Mouse (Mus musculus) CD4-positive, CD25-positive, alpha-beta regulatory T cell, adult 9 weeks (primary cell): Measurements from ENCODE around the gene Rtl8c. TPM values are rescaled to one million over a fixed set of nuclear protein-coding genes. Genes with fewer than 3 reads are reported as not detected.

Experiments
- polyA plus RNA-seq: library from polyadenylated mRNA; unstranded; fragments of 100-300 nt; shearing (Covaris generic); gene quantifications from one replicate; pipeline ENCODE4 v1.2.1, GENCODE M21; 2017

Rtl8c gene
- polyA plus RNA-seq, result 31.2 TPM

GRCm38 (mm10) chrX:53607242-53608121 lies at the start of gene Rtl8c:
Rtl8c (plus strand) TSS chrX:53608032.

GRCm38 (mm10) chrX:53608879-53609278 lies 1.0 kb downstream of the Rtl8c start, which contains the start of gene Gm14597:
Gm14597 (minus strand) TSS chrX:53608979.

GRCm38 (mm10) chrX:53642980-53643961 lies 35.4 kb downstream of the Rtl8c start, which contains the start of gene Rtl8a:
Rtl8a (minus strand) TSS chrX:53643682.

Other genes with a start within 250 kb of the Rtl8c start
- gene Mospd1, start 237.5 kb upstream of the Rtl8c start, polyA plus RNA-seq, result 20.7 TPM
- not detected for gene Etd, start 173.1 kb upstream of the Rtl8c start, polyA plus RNA-seq
- not detected for gene Gm14597, start 947 bp downstream of the Rtl8c start, polyA plus RNA-seq
- 34.5 TPM for gene Rtl8a, start 35.6 kb downstream of the Rtl8c start, polyA plus RNA-seq
- 23.2 TPM for gene Rtl8b, start 62.4 kb downstream of the Rtl8c start, polyA plus RNA-seq
- gene 4930502E18Rik, start 116.8 kb downstream of the Rtl8c start, polyA plus RNA-seq, result not detected
- not detected for gene 1700013H16Rik, start 149.8 kb downstream of the Rtl8c start, polyA plus RNA-seq
- not detected for gene Zfp36l3, start 168.4 kb downstream of the Rtl8c start, polyA plus RNA-seq
- gene Xlr, start 189.7 kb downstream of the Rtl8c start, polyA plus RNA-seq, result 3.9 TPM